Mouse (Mus musculus) left cerebral cortex, postnatal 25 days (tissue): Measurements from ENCODE around the gene H2-Q10. TPM values are rescaled to one million over a fixed set of nuclear protein-coding genes. Genes with fewer than 3 reads are reported as not detected.
"Not testable (repeated sequence)": the region's sequence is repeated elsewhere in the genome, so short reads cannot be mapped to it uniquely, and the experiment has no call there.

Experiments used
- DNase-seq, 2 experiments: peaks; one replicate each; pipeline ENCODE4 v3.0.0; 2022; ENCODE audit warnings: low spot score in 2 of 2, mixed read lengths in 1 of 2
- intact Hi-C: fragments of 180-260 bp; cut with DNase I; formaldehyde crosslinking; loops from one replicate; pipeline ENCODE4 v1.15.1; 2025
- total RNA-seq, 2 experiments: library from RNA; stranded (reverse); gene quantifications; 2 replicates each; pipeline ENCODE4 v1.2.3; 2021

Gene H2-Q10
- total RNA-seq: under 1 TPM; 0.09 to 0.39 TPM

DNA sequence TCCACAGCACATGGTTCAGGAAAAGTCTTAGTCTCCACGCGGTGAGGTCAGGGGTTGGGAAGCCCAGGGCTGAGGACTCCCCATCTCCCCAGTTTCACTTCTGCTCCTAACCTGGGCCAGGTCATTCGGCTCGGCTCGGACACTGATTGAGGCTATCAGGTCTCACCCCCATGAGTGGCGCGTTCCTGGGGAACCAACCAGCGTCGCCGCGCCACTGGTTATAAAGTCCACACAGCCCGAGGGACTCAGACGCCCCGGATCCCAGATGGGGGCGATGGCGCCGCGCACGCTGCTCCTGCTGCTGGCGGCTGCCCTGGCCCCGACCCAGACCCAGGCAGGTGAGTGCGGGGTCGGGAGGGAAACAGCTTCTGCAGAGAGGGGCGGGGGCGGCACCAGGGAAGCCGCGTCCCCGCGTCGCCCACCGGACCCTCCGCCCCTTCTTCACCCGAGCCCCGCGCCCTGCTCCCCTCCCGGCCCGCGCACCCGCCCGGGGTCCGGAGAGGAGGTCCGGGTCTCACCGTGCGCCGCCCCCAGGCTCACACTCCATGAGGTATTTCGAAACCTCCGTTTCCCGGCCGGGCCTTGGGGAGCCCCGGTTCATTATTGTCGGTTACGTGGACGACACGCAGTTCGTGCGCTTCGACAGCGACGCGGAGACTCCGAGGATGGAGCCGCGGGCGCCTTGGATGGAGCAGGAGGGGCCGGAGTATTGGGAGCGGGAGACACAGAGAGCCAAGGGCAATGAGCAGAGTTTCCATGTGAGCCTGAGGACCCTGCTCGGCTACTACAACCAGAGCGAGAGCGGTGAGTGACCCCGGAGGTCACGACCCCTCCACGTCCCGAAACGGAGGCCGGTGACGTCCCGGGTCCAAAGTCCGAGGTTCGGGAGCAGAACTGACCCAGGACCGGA is at the start of gene H2-Q10:
Gene H2-Q10 (plus strand): TSS at position 248 of the 910 bp plus-strand sequence.
- intact Hi-C loops: no loop called here
- DNase-seq: no peak

DNA sequence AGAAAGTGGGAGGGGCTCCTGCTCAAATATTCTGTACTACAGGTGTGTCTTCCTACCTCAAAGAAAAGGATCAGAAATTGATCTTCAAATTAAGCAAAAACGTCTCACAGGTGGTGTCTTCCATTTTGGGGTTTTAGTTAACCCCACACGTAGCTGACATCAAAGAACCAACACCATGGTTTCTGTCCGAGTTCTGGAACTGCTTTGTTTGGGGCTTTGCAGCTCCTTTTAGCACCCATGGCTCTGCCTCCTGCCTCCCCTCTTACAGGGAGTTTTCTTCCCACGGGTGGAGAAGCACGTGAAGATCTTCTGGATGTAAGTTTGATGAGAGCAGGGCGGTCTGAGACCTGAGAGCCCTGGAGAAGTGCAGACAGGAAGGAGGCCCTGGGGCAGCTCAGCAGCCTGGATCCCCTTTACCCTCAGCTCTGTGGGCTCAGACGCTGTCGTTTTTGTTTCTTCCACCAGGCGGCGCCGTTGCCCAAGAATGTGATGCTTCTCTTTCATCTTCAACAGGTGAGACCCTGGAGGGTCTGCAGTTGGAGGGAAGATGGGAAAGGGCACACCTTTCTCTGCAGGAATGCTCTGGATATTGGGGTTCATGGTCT is 49.6 kb upstream of the H2-Q10 start:
- intact Hi-C loops, DNase-seq: not testable (repeated sequence)

DNA sequence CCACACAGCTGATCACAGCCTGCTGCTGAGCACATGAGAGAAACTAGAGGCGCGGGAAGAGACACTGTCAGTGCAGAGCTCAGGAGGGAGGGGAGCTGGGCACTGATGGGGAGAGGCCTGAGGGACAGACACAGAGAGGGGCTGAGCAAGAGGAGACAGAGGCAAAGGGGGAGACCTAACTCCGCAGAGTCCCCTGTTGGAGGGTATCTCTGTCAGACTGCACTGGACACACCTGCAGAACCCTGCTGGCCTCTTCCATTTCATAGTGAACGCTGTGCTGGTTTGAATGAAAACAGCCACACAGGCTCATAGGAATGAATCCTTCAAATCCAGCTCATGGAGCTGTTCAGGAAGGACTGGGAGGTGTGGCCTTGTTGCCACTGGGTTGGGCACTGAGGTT is 48.6 kb upstream of the H2-Q10 start:
- intact Hi-C loops, DNase-seq: not testable (repeated sequence)

DNA sequence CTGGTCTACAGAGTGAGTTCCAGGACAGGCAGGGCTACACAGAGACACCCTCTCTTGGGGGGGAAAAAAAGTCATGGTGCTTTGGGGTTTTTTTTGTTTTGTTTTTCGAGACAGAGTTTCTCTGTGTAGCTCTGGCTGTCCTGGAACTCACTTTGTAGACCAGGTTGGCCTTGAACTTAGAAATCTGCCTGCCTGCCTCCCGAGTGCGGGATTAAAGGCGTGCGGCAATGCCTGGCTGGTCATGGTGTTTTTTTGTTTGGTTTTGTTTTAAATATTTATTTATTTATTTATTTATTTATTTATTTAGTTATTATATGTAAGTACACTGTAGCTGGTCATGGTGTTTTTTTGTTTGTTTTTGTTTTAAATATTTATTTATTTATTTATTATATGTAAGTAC is 47.5 kb upstream of the H2-Q10 start:
- DNase-seq, intact Hi-C loops: not testable (repeated sequence)

DNA sequence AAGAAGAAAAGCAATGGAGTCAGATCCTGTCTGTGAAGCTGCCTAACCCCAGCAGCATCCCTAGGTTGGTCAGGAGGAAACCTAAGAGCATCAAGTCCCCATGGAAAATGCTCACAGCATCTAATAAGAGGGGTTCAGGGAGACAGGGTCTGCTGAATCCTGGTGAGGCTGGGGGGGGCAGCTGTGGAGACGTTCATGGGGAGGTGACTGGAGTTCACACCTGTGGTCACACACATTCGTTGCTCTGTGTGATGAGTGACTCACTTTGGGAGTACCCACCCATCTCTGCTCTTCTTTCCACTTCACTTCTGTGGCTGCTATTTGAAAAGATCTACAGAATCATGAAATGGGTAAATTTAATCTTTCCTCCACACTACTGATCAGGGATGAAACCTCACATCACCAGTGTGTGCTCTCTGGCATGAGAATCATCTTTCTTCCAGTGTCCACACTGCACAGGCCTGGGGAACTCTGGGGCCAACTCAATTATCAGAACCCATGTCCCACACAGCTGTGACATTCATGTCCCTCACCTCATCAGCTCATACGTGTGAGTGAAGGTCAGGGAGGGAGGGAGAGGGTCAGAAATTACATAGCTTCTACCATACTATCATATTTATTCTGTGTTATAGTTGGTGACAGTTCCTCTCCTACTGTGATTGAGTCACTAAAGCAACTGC is 46.6 kb upstream of the H2-Q10 start:
- DNase-seq, intact Hi-C loops: not testable (repeated sequence)

DNA sequence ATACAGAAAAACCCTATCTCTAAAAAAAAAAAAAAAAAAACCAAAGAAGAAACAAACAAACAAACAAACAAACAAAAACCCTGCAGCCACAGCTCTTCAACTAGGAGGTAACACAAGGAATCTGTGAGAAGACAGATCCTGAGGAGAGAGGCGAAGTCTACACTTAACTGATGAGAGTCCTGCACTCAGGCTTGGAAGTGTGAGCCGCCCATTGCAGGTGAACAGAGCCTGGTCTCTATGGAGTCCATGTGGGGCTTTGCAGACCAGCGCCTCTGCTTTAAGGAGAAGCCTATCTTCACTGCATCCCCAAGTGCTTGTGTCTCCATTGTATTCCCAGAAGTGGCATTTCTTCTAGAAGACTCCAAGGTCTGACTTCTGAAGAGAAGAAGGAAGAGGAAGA is 45.8 kb upstream of the H2-Q10 start:
- intact Hi-C loops, DNase-seq: not testable (repeated sequence)

DNA sequence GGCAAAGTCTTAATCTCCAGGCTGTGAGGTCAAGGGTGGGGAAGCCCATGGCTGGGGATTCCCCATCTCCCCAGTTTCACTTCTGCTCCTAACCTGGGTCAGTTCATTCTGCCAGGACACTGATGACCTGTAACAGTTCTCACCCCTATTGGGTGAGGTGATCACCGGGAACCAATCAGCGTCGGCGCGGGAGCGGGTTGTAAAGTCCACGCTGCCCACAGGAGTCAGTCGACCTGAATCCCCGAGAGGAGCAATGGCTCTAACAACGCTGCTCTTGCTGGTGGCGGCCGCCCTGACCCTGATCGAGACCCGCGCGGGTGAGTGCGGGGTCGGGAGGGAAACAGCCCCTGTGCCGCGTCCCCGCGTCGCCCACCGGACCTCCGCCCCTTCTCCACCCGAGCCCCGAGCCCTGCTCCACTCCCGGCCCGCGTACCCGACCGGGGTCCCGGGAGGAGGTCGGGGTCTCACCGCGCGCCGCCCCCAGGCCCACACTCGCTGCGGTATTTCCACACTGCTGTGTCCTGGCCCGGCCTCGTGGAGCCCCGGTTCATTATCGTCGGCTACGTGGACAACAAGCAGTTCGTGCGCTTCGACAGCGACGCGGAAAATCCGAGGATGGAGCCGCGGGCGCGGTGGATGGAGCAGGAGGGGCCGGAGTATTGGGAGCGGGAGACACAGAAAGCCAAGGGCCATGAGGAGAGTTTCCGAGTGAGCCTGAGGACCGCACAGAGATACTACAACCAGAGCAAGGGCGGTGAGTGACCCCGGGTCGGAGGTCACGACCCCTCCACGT is 45.1 kb upstream of the H2-Q10 start, which contains the start of gene H2-Q6:
Gene H2-Q6 (plus strand): TSS at position 227 of the 793 bp plus-strand sequence.
- DNase-seq, intact Hi-C loops: not testable (repeated sequence)

DNA sequence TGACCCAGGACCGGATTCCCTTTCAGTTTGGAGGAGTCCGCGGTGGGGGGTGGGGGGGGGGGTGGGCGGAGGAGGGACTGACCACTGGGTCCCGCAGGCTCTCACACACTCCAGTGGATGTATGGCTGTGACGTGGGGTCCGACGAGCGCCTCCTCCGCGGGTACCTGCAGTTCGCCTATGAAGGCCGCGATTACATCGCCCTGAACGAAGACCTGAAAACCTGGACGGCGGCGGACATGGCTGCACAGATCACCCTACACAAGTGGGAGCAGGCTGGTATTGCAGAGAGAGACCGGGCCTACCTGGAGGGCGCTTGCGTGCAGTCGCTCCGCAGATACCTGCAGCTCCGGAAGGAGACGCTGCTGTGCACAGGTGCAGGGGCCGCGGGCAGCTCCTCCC is 44.4 kb upstream of the H2-Q10 start:
- DNase-seq, intact Hi-C loops: not testable (repeated sequence)

DNA sequence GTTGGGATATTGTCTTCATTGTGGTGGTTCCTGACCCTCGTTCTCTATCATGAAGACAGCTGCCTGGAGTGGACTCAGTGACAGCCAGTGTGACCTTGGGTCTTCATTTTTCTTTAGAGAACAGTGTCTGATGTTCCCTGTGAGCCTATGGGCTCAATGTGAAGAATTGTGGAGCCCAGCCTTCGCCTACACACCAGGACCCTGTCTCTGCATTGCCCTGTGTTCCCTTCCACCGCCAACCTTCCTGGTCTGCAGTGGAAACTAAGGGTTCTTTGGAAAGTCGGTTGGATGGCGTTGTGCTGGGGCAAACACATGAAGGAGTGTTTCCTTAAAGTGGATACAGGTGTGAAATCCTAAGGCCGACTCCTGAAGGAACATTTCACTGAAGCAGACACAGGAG is 41.0 kb upstream of the H2-Q10 start:
- intact Hi-C loops: not testable (repeated sequence)

DNA sequence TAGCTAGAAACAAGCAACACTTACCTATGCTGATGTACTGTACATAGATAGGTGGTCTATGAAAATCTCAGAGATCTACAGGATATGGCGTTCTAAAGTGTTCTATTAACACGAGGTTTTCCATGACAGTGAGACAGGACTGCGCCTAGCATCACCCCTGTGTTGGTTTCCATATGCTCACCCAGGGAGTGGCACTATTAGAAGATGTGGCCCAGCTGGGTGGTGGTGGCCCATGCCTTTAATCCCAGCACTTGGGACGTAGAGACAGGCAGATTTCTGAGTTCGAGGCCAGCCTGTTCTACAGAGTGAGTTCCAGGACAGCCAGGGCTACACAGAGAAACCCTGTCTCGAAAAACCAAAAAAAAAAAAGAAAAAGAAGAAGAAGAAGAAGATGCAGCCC is 39.2 kb upstream of the H2-Q10 start:
- intact Hi-C loops, DNase-seq: not testable (repeated sequence)

More for the DNA sequence above, 41.0 kb upstream of the H2-Q10 start:
- DNase-seq: not testable (repeated sequence)

DNA sequence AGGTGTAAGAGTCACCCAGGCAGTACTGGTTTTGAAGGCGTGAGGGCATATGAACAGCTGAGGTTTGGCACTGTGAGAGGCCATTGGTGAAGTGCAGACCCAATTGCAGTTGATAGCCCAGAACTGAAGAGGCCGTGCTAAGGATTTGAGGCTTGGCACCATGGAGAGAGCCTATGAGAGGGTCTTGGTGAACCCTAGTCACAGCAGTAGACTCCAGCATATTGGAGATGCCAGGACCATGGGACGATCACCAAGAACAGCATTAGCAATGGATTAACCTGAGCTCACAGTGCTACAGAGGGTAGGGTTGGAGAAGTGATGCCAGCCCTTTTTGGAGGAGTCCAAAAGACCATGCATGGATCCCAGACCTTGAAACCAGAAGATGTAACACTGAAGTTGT is 37.7 kb upstream of the H2-Q10 start:
- DNase-seq, intact Hi-C loops: not testable (repeated sequence)

DNA sequence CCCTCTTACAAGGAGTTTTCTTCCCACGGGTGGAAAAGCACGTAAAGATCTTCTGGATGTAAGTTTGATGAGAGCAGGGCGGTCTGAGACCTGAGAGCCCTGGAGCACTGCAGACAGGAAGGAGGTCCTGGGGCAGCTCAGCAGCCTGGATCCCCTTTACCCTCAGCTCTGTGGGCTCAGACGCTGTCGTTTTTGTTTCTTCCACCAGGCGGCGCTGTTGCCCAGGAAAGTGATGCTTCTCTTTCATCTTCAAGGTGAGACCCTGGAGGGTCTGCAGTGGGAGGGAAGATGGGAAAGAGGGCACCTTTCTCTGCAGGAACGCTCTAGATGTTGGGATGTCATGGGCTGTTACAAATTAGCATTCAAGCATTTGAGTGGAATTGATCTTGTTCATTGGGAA is 35.1 kb upstream of the H2-Q10 start:
- DNase-seq, intact Hi-C loops: not testable (repeated sequence)

DNA sequence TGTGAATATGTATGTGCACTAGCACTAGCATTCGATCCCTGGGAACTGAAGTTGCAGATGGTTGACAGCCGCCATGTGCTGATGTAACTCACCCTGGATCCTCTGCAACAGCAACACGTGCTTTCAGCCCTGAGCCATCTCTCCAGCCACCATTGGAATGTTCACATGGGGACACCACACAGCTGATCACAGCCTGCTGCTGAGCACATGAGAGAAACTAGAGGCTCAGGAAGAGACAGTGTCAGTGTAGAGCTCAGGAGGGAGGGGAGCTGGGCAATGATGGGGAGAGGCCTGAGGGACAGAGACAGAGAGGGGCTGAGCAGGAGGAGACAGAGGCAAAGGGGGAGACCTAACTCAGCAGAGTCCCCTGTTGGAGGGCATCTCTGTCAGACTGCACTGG is 34.3 kb upstream of the H2-Q10 start:
- DNase-seq, intact Hi-C loops: not testable (repeated sequence)

DNA sequence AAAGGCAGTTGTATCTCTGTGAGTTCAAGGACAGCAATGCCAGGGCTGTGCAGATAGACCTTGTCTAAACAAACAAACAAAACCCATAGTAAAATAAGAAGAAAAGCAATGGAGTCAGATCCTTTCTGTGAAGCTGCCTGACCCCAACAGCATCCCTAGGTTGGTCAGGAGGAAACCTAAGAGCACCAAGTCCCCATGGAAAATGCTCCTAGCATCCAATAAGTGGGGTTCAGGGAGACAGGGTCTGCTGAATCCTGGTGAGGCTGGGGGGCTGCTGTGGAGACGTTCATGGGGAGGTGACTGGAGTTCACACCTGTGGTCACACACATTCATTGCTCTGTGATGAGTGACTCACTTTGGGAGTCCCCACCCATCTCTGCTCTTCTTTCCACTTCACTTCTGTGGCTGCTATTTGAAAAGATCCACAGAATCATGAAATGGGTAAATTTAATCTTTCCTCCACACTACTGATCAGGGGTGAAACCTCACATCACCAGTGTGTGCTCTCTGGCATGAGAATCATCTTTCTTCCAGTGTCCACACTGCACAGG is 32.4 kb upstream of the H2-Q10 start:
- intact Hi-C loops, DNase-seq: not testable (repeated sequence)

DNA sequence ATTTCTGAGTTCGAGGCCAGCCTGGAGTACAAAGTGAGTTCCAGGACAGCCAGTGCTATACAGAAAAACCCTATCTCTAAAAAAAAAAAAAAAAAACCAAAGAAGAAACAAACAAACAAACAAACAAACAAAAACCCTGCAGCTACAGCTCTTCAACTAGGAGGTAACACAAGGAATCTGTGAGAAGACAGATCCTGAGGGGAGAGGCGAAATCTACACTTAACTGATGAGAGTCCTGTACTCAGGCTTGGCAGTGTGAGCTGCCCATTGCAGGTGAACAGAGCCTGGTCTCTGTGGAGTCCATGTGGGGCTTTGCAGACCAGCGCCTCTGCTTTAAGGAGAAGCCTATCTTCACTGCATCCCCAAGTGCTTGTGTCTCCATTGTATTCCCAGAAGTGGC is 31.5 kb upstream of the H2-Q10 start:
- DNase-seq, intact Hi-C loops: not testable (repeated sequence)

DNA sequence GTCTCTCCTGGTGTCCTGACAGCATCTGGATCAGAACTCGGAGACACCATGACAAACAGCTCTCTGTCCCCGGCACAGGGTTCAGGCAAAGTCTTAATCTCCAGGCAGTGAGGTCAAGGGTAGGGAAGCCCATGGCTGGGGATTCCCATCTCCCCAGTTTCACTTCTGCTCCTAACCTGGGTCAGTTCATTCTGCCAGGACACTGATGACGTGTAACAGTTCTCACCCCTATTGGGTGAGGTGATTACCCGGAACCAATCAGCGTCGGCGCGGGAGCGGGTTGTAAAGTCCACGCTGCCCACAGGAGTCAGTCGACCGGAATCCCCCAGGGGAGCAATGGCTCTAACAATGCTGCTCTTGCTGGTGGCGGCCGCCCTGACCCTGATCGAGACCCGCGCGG is 31.0 kb upstream of the H2-Q10 start, which contains the start of gene H2-Q7:
Gene H2-Q7 (plus strand): TSS at position 271 of the 400 bp plus-strand sequence.
- DNase-seq: peak; percentile 55 to 60
- intact Hi-C loops: not testable (repeated sequence)

DNA sequence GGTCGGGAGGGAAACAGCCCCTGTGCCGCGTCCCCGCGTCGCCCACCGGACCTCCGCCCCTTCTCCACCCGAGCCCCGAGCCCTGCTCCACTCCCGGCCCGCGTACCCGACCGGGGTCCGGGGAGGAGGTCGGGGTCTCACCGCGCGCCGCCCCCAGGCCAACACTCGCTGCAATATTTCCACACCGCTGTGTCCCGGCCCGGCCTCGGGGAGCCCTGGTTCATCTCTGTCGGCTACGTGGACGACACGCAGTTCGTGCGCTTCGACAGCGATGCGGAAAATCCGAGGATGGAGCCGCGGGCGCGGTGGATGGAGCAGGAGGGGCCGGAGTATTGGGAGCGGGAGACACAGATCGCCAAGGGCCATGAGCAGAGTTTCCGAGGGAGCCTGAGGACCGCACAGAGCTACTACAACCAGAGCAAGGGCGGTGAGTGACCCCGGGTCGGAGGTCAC is 30.6 kb upstream of the H2-Q10 start:
- DNase-seq, intact Hi-C loops: not testable (repeated sequence)

DNA sequence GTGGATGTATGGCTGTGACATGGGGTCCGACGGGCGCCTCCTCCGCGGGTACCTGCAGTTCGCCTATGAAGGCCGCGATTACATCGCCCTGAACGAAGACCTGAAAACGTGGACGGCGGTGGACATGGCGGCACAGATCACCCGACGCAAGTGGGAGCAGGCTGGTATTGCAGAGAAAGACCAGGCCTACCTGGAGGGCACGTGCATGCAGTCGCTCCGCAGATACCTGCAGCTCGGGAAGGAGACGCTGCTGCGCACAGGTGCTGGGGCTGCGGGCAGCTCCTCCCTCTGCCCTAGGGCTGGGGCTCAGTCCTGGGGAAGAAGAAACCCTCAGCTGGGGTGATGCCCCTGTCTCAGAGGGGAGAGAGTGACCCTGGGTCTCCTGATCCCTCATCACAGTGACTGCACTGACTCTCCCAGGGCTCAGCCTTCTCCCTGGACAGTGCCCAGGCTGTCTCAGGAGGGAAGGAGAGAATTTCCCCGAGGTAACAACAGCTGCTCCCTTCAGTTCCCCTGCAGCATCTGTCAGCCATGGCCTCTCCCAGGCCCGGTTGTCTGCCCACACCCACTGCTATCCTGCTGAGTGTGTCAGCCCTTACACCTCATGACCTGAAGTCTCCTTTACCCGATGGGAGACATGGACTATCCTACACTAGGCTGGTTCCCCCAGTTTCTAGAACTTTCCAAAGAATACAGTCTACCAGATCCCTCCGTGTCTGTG is 29.8 kb upstream of the H2-Q10 start:
- intact Hi-C loops, DNase-seq: not testable (repeated sequence)
